Mouse (Mus musculus): ENCODE data around the gene Slit3. TPM values are rescaled to one million over a fixed set of nuclear protein-coding genes. Genes with fewer than 3 reads are reported as not detected.

Slit3 gene
- polyA plus RNA-seq, 1 experiment from 2014 or later: 13.0 TPM

GRCm38 (mm10) chr11:35670746-35671145 lies 549.7 kb downstream of the Slit3 start:
- Histone ChIP-seq H3K4me2 (no peak overlapping the region), H3K4me1 (replicated peaks) (peaks cover 7% of the 10 kb centered on the region), H3K27me3 (no peaks in the 10 kb centered on the region), H3K9ac (no peak overlapping the region), H3K27ac (replicated peaks) (no peak overlapping the region), H3K9me3 (no peaks in the 10 kb centered on the region), H3K4me3 (no peak overlapping the region), H3K36me3 (no peaks in the 10 kb centered on the region)
- 59% methylated on average over 3 of the region's 3 CpGs for WGBS
- no peak for ATAC-seq (ENCODE audit: low FRiP score, low read depth)

GRCm38 (mm10) chr11:35673050-35673449 lies 552.0 kb downstream of the Slit3 start:
- Histone ChIP-seq H3K27me3 (no peaks in the 10 kb centered on the region), H3K27ac (replicated peaks) (no peak overlapping the region), H3K4me1 (replicated peaks) (peaks cover 7% of the 10 kb centered on the region), H3K4me3 (no peak overlapping the region), H3K4me2 (no peak overlapping the region), H3K36me3 (no peaks in the 10 kb centered on the region), H3K9ac (no peak overlapping the region), H3K9me3 (no peaks in the 10 kb centered on the region)
- 61% methylated on average over 7 of the region's 7 CpGs for WGBS
- ATAC-seq (ENCODE audit: low FRiP score, low read depth): peak; percentile 75

- no peak overlapping the region for H3K27ac ChIP-seq (replicated peaks)
- H3K9ac ChIP-seq: no peak overlapping the region
- H3K4me3 ChIP-seq: no peak overlapping the region
- H3K4me2 ChIP-seq: no peak overlapping the region
- H3K4me1 ChIP-seq (replicated peaks): no peaks in the 10 kb centered on the region; the same call in 1 of the 2 replicates
- no peak for ATAC-seq (ENCODE audit: low FRiP score, low read depth)
- WGBS: 86% methylated on average over 9 of the region's 9 CpGs
- no peaks in the 10 kb centered on the region for H3K27me3 ChIP-seq
- no peaks in the 10 kb centered on the region for H3K36me3 ChIP-seq
- no peaks in the 10 kb centered on the region for H3K9me3 ChIP-seq
Observed at GRCm38 (mm10) chr11:35674242-35674641, 553.2 kb downstream of the Slit3 start.

- no peak for ATAC-seq (ENCODE audit: low FRiP score, low read depth)
- Histone ChIP-seq H3K4me2 (no peak overlapping the region), H3K4me1 (replicated peaks) (no peaks in the 10 kb centered on the region), H3K27me3 (no peaks in the 10 kb centered on the region), H3K9me3 (no peaks in the 10 kb centered on the region), H3K4me3 (no peak overlapping the region), H3K27ac (replicated peaks) (no peak overlapping the region), H3K36me3 (no peaks in the 10 kb centered on the region), H3K9ac (no peak overlapping the region)
- 47% methylated on average over 4 of the region's 4 CpGs for WGBS
Observed at GRCm38 (mm10) chr11:35676744-35677143, 555.7 kb downstream of the Slit3 start.

- Histone ChIP-seq H3K4me1 (replicated peaks) (no peaks in the 10 kb centered on the region), H3K27ac (replicated peaks) (no peak overlapping the region), H3K36me3 (no peaks in the 10 kb centered on the region), H3K27me3 (no peaks in the 10 kb centered on the region), H3K4me2 (no peak overlapping the region), H3K9ac (no peak overlapping the region), H3K4me3 (no peak overlapping the region), H3K9me3 (no peaks in the 10 kb centered on the region)
- no peak for ATAC-seq (ENCODE audit: low FRiP score, low read depth)
- WGBS: 79% methylated on average over 5 of the region's 5 CpGs
Observed at GRCm38 (mm10) chr11:35679976-35680375, 559.0 kb downstream of the Slit3 start.

- no peak for ATAC-seq (ENCODE audit: low FRiP score, low read depth)
- Histone ChIP-seq H3K27ac (replicated peaks) (no peak overlapping the region), H3K9ac (no peak overlapping the region), H3K9me3 (no peaks in the 10 kb centered on the region), H3K27me3 (no peaks in the 10 kb centered on the region), H3K4me2 (no peak overlapping the region), H3K4me1 (replicated peaks) (no peaks in the 10 kb centered on the region), H3K4me3 (no peak overlapping the region), H3K36me3 (no peaks in the 10 kb centered on the region)
- WGBS: 83% methylated on average over 6 of the region's 6 CpGs
Observed at GRCm38 (mm10) chr11:35687316-35687715, 566.3 kb downstream of the Slit3 start.

GRCm38 (mm10) chr11:35690515-35691281 lies 569.7 kb downstream of the Slit3 start:
- Histone ChIP-seq H3K9me3 (no peaks in the 10 kb centered on the region), H3K9ac (no peak overlapping the region), H3K27ac (replicated peaks) (no peak overlapping the region), H3K27me3 (no peaks in the 10 kb centered on the region), H3K4me2 (no peak overlapping the region), H3K4me3 (no peak overlapping the region), H3K36me3 (no peaks in the 10 kb centered on the region), H3K4me1 (replicated peaks) (no peaks in the 10 kb centered on the region)
- WGBS: 52% methylated on average over 7 of the region's 7 CpGs
- no peak for ATAC-seq (ENCODE audit: low FRiP score, low read depth)

GRCm38 (mm10) chr11:35693136-35693535 lies 572.1 kb downstream of the Slit3 start:
- Histone ChIP-seq H3K4me3 (no peak overlapping the region), H3K4me2 (no peak overlapping the region), H3K4me1 (replicated peaks) (no peaks in the 10 kb centered on the region), H3K9ac (no peak overlapping the region), H3K27ac (replicated peaks) (no peak overlapping the region), H3K9me3 (no peaks in the 10 kb centered on the region), H3K27me3 (no peaks in the 10 kb centered on the region), H3K36me3 (no peaks in the 10 kb centered on the region)
- peak; percentile 61; the same call in 1 of the 2 replicates for ATAC-seq (ENCODE audit: low FRiP score, low read depth)
- 13% methylated on average over 5 of the region's 5 CpGs for WGBS

- H3K9ac ChIP-seq: no peak overlapping the region
- no peak overlapping the region for H3K4me2 ChIP-seq
- 82% methylated on average over 7 of the region's 7 CpGs for WGBS
- no peak overlapping the region for H3K27ac ChIP-seq (replicated peaks)
- H3K4me3 ChIP-seq: no peak overlapping the region
- H3K4me1 ChIP-seq (replicated peaks): no peaks in the 10 kb centered on the region
- no peaks in the 10 kb centered on the region for H3K36me3 ChIP-seq
- no peaks in the 10 kb centered on the region for H3K9me3 ChIP-seq
- H3K27me3 ChIP-seq: no peaks in the 10 kb centered on the region
- no peak for ATAC-seq (ENCODE audit: low FRiP score, low read depth)
Observed at GRCm38 (mm10) chr11:35693625-35694024, 572.6 kb downstream of the Slit3 start.

GRCm38 (mm10) chr11:35697476-35697875 lies 576.5 kb downstream of the Slit3 start:
- Histone ChIP-seq H3K4me3 (no peak overlapping the region), H3K27me3 (no peaks in the 10 kb centered on the region), H3K4me1 (replicated peaks) (no peaks in the 10 kb centered on the region), H3K9me3 (no peaks in the 10 kb centered on the region), H3K4me2 (no peak overlapping the region), H3K9ac (no peak overlapping the region), H3K27ac (replicated peaks) (no peak overlapping the region), H3K36me3 (no peaks in the 10 kb centered on the region)
- 95% methylated on average over 7 of the region's 7 CpGs for WGBS
- no peak for ATAC-seq (ENCODE audit: low FRiP score, low read depth)

GRCm38 (mm10) chr11:35698901-35699300 lies 577.9 kb downstream of the Slit3 start:
- 85% methylated on average over 5 of the region's 5 CpGs for WGBS
- no peak for ATAC-seq (ENCODE audit: low FRiP score, low read depth)
- Histone ChIP-seq H3K27ac (replicated peaks) (no peak overlapping the region), H3K9ac (no peak overlapping the region), H3K9me3 (no peaks in the 10 kb centered on the region), H3K4me2 (no peak overlapping the region), H3K27me3 (no peaks in the 10 kb centered on the region), H3K4me3 (no peak overlapping the region), H3K36me3 (peaks cover 6% of the 10 kb centered on the region; the same call in 1 of the 2 replicates), H3K4me1 (replicated peaks) (no peaks in the 10 kb centered on the region)

- H3K9ac ChIP-seq: no peak overlapping the region
- 74% methylated on average over 4 of the region's 4 CpGs for WGBS
- no peak overlapping the region for H3K4me2 ChIP-seq
- H3K4me3 ChIP-seq: no peak overlapping the region
- H3K27ac ChIP-seq (replicated peaks): no peak overlapping the region
- no peaks in the 10 kb centered on the region for H3K9me3 ChIP-seq
- H3K27me3 ChIP-seq: no peaks in the 10 kb centered on the region
- H3K4me1 ChIP-seq (replicated peaks): no peaks in the 10 kb centered on the region
- H3K36me3 ChIP-seq: peaks cover 6% of the 10 kb centered on the region; the same call in 1 of the 2 replicates
- no peak for ATAC-seq (ENCODE audit: low FRiP score, low read depth)
Observed at GRCm38 (mm10) chr11:35703471-35703870, 582.4 kb downstream of the Slit3 start.

- WGBS: 97% methylated on average over 13 of the region's 13 CpGs
- H3K27ac ChIP-seq (replicated peaks): no peak overlapping the region
- peaks cover 6% of the 10 kb centered on the region; the same call in 1 of the 2 replicates for H3K36me3 ChIP-seq
- H3K9ac ChIP-seq: no peak overlapping the region
- ATAC-seq (ENCODE audit: low FRiP score, low read depth): no peak
- H3K9me3 ChIP-seq: no peaks in the 10 kb centered on the region
- no peak overlapping the region for H3K4me2 ChIP-seq
- H3K4me3 ChIP-seq: no peak overlapping the region
- no peaks in the 10 kb centered on the region for H3K27me3 ChIP-seq
- H3K4me1 ChIP-seq (replicated peaks): no peaks in the 10 kb centered on the region
Observed at GRCm38 (mm10) chr11:35704381-35704780, 583.4 kb downstream of the Slit3 start.
